In genomic region chr13:14580392-14580791, GRCm38 (mm10) we compare ENCODE assay signal across 21 mouse cellular contexts. TPM values are rescaled to one million over a fixed set of nuclear protein-coding genes. Genes with fewer than 3 reads are reported as not detected.
"Had no signal": no experiment of that assay in that cellular context is flagged by ENCODE, and none has a peak within 500 bp of the region (broad histone marks: within the 10 kb centered on the region; RNA-seq: fewer than 3 reads in every experiment).

No protein-coding gene starts in this region.

- ATAC-seq: midbrain, embryonic 16.5 days had no signal

- H3K4me1 ChIP-seq: midbrain, embryonic 12.5 days; neural tube, embryonic 13.5 days; neural tube, embryonic 15.5 days had no signal

- DNase-seq: lung, adult 18-20 months; lung, embryonic 14.5 days; lung, postnatal 10 days; lung, postnatal 4 days; midbrain, embryonic 14.5 days; retina, postnatal 1 day; right cerebral cortex, adult 18-20 months; right cerebral cortex, postnatal 25 days; right cerebral cortex, postnatal 4 days; spleen, adult 18-20 months; thymus, adult 18-20 months; thymus, postnatal 14 days; thymus, postnatal 36 days had no signal

- H3K36me3 ChIP-seq: midbrain, embryonic 12.5 days; neural tube, embryonic 13.5 days; neural tube, embryonic 15.5 days had no signal

- H3K9ac ChIP-seq: lung, embryonic 14.5 days; midbrain, embryonic 12.5 days; neural tube, embryonic 13.5 days; neural tube, embryonic 15.5 days had no signal

- H3K4me3 ChIP-seq: midbrain, embryonic 12.5 days; myocyte; neural tube, embryonic 13.5 days; neural tube, embryonic 15.5 days had no signal

- H3K4me2 ChIP-seq: lung, embryonic 14.5 days; midbrain, embryonic 12.5 days; neural tube, embryonic 13.5 days; neural tube, embryonic 15.5 days had no signal

- H3K27me3 ChIP-seq: midbrain, embryonic 12.5 days; neural tube, embryonic 13.5 days; neural tube, embryonic 15.5 days had no signal

- H3K9me3 ChIP-seq: midbrain, embryonic 12.5 days; neural tube, embryonic 13.5 days; neural tube, embryonic 15.5 days had no signal

- H3K27ac ChIP-seq: midbrain, embryonic 12.5 days; neural tube, embryonic 13.5 days; neural tube, embryonic 15.5 days had no signal

RNA-seq across cellular contexts. Expression of gene Hecw1, which starts 57.4 kb away (rescaled TPM):
- total RNA-seq: megakaryocyte, adult 5-6 weeks; megakaryocyte-erythroid progenitor cell, adult 5-6 weeks had no signal
- polyA plus RNA-seq: small intestine, adult 2 months had no signal
